Mouse (Mus musculus) bone marrow macrophage, adult 2 months (primary cell): ENCODE data around the gene Trarg1. TPM values are rescaled to one million over a fixed set of nuclear protein-coding genes. Genes with fewer than 3 reads are reported as not detected.
A peak's percentile ranks its signal among the peaks of the same experiment; 100 is the strongest.

Source experiments
- H3K27ac ChIP-seq: 2 replicates; pipeline ENCODE4 v1.5.1; 2012; ENCODE audit warnings: low read depth, low read length; ENCODE audit not compliant: insufficient read depth
- H3K4me1 ChIP-seq: 2 replicates; pipeline ENCODE4 v1.6.1; 2012; ENCODE audit warnings: low read length; ENCODE audit not compliant: control insufficient read depth, insufficient read depth
- H3K4me3 ChIP-seq: 2 replicates; pipeline ENCODE4 v1.5.1; 2012; ENCODE audit warnings: mild to moderate bottlenecking, low read length, moderate library complexity; ENCODE audit not compliant: insufficient read depth
- CTCF ChIP-seq: IDR thresholded peaks from 2 replicates; pipeline ENCODE4 v1.5.1; 2012; ENCODE audit warnings: low read depth, mild to moderate bottlenecking, low read length, moderate library complexity
- POLR2A ChIP-seq: IDR thresholded peaks from 2 replicates; pipeline ENCODE4 v1.6.1; 2012; ENCODE audit warnings: mild to moderate bottlenecking, low read depth, low read length, borderline replicate concordance
- polyA plus RNA-seq: library from polyadenylated mRNA; stranded (reverse); fragments of >200 nt; gene quantifications from 2 replicates; pipeline ENCODE4 v1.2.4, GENCODE M21; 2012; ENCODE audit not compliant: missing spikeins, insufficient read depth, insufficient read length

Gene Trarg1
- polyA plus RNA-seq, 1 experiment = not detected

DNA sequence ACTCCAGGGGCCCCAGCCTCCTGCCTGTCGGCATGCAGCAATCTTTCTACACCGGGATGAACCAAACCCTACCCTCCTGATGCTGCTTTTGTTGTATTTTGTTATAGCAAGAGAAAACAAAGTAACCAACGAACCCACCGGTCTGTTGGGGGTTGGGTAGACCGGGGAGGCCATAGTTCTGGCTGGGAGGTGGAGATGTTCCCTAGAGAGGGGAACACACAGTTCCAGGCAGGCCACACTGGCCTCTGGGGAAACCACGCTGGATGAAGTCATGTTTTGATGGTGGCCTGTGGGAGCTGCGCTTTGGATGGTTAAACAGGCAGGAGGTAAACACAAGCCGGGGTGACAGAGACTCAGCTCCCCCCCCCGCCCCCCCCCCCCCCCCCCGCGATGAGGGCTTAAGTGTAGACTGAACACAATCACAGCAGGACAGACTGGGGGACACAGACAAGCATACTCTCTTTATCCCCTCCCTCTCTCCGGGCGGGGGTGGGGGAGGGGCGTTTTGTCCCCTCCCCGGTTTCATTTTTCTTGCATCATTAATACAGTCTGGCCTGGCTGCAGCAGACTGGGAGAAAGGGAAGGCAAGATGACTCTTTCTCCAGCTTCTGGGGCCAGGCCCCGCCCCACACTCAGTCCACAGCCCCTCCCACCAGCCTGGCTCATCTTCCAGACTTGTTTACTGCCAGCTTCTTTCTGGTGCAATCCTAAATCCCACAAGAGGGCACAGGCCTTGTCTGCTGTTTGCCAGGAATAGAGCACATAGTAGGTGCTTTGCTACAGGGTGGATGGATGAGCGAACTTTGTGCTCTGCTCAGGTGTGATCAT is 30.2 kb downstream of the Trarg1 start:
- Histone ChIP-seq H3K4me1 (0 out of 2 replicates have a peak, but pooled peaks cover 2% of the 10 kb centered on the region), H3K4me3 (no peak overlapping the region), H3K27ac (no peak overlapping the region)
- TF ChIP-seq CTCF (no peak), POLR2A (no peak)

DNA sequence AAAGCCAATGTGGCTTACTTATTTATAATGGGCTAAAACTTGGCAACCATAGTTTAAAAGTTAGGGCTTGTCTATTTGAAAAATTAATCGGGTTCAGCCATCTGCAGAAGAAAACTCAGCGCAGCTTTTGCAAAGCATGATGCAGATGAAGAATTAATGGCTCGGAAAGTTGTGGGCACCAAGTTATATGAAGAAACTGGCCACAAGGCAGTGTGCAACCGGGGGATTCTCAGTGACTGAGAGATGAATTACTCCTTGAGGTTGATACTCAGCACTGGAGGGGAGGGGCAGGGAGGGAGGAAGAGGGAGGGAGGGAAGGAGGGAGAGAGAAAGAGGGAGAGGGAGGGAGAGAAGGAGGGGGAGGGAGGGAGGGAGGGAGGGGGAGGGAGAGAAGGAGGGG is 37.4 kb downstream of the Trarg1 start:
- no peak for TF ChIP-seq CTCF
- TF ChIP-seq POLR2A = no peak
- no peaks in the 10 kb centered on the region for H3K4me1 ChIP-seq
- H3K4me3 ChIP-seq = no peak overlapping the region
- no peak overlapping the region for H3K27ac ChIP-seq

DNA sequence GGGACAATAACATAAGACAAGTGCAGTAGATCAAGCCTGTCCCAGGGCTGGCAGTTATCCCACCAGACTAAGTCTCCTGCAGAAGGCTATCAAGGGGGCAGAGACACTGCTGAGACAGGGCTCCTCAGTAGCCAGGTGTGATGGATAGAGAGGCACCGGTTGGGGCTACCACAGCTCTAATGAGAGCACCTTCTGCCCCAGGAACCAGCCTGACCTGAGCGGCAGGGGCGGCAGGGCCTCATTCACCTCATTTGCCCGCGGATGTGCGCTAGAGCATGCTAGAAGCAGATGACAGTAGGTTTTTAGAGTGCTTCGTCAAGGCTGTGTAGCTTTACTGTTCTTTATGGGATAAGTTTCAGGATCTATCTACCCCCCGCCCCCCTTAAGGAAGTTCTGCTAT is 44.3 kb downstream of the Trarg1 start:
- H3K4me1 ChIP-seq = no peaks in the 10 kb centered on the region
- H3K4me3 ChIP-seq = no peak overlapping the region
- H3K27ac ChIP-seq = no peak overlapping the region
- TF ChIP-seq POLR2A = no peak
- TF ChIP-seq CTCF = no peak

DNA sequence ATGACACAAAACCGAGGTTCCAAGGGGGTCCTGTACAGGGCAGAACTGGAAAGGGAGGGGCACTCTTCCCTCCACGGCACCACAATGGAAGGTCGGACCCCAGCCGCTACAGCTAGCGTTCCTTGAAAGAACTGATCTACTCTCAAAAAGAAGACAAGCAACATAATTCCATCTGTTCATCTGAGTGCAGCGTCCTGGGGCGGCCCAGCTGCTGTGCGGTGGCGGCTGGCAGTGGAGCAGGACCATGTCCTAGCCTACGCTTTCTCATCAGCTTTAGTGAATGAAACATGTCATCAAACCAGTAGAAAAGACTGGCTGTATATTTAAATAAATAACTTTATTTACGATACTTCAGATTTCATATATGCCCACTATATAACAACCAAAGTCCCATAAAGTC is 48.5 kb downstream of the Trarg1 start:
- TF ChIP-seq POLR2A = no peak
- TF ChIP-seq CTCF = no peak
- Histone ChIP-seq H3K27ac (no peak overlapping the region), H3K4me1 (no peaks in the 10 kb centered on the region), H3K4me3 (no peak overlapping the region)

DNA sequence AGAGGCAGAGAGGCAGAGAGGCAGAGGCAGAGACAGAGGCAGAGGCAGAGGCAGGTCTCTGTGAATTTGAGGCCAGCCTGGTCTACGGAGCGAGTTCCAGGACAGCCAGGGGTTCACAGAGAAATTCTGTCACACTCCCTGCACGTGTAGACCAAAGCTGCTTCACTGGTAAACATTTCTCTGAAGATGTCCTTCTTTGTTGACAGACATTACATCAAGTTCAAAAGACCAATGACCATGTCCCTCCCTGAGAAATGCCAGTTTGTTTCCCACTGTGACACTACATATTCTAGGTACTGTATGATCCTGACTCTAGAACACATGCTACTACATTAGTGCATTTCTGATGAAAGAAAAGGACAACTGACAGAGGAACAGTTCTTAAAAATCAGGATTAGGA is 51.0 kb downstream of the Trarg1 start:
- Histone ChIP-seq H3K27ac (no peak overlapping the region), H3K4me3 (no peak overlapping the region), H3K4me1 (peaks cover 12% of the 10 kb centered on the region)
- no peak for TF ChIP-seq CTCF
- TF ChIP-seq POLR2A = no peak

DNA sequence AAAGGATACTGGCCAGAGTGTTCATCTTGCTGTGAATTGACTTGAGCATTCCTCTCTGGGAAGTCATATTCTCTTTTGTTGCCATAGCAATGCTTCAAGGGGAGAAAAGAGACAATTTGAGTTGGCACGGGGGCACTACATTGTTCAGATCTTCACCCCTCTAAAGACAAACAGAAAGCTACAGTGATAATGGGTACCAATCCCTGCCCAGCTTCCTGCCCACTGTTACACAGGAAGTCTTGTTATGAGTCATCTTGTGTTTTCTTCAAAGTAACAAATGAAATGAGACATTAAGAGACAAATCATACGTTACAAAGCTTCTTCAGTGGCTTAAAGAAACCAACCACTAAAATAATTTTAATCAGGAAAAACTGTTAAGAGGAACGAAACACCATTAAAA is 55.0 kb downstream of the Trarg1 start:
- Histone ChIP-seq H3K4me1 (peaks cover 19% of the 10 kb centered on the region), H3K27ac (peak overlapping the region; percentile 68), H3K4me3 (no peak overlapping the region)
- no peak for TF ChIP-seq CTCF
- no peak for TF ChIP-seq POLR2A

DNA sequence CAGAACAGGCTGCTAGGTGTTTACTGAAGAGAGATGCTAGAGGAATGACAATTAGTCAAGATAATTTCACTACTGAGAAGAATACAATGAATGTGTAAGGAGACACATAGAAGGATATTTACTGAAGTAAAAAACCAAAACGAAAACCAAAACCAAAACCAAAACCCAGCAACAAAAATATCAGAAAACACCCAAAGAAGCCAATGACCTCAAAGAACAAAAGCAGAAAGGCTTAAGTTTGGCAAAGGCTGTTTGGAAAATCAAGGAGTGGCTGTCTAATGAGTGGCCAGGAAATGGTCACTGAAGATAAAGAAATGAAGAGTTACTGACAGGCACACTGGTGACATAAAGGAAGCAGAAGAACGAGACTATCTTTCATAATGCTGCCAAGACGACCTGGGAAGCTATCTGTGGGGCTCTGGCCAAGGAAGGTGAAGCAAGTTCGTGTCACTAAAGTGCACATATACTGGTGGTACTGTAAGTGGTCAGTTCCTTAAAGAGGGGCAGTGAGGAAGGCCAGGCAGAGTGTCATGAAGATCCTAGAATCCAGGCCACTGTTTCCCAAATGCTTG is 56.2 kb downstream of the Trarg1 start:
- H3K27ac ChIP-seq = no peak overlapping the region
- no peak overlapping the region for H3K4me3 ChIP-seq
- peaks cover 19% of the 10 kb centered on the region for H3K4me1 ChIP-seq
- TF ChIP-seq POLR2A (no peak), CTCF (no peak)

DNA sequence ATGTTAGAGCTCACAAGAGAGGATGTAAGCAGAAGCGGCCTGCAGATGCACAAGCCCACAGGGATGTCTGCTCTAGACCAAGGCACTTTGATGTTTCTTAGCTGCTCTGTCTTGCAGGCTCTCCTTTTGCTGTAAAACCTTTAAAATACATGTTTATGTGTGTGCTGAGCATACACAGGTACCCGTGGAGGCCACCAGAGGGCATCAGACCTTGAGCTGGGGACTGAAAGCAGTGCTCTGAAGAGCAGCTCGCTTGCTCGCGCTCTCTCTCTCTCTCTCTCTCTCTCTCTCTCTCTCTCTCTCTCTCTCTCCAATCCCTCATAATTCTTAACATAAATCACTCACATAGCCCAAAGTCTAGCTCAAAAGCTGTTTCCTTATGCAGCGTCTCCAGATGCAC is 59.5 kb downstream of the Trarg1 start:
- H3K27ac ChIP-seq = no peak overlapping the region
- H3K4me1 ChIP-seq = peaks cover 19% of the 10 kb centered on the region
- H3K4me3 ChIP-seq = no peak overlapping the region
- TF ChIP-seq CTCF (peak; percentile 50), POLR2A (no peak)

DNA sequence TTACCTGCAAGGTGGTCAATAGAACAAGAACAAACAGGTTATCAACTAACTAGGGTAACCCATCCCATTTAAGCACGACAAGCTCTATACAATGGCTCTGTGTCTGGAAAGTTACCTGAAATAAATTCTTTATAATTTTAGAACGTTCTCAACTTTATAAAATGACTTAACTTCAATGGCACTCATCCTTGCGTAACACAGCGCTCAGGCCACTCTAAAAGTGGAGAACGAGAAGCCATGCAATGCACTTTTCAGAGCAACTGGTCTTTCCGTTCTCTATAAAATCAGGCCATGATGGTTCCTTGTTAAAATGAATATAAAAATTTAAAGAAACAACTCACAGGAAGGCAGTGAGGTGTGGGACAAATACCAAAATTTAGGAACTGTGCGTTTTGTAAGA is 62.9 kb downstream of the Trarg1 start:
- H3K4me1 ChIP-seq = no peaks in the 10 kb centered on the region
- no peak overlapping the region for H3K27ac ChIP-seq
- TF ChIP-seq POLR2A = no peak
- TF ChIP-seq CTCF = no peak
- no peak overlapping the region for H3K4me3 ChIP-seq

DNA sequence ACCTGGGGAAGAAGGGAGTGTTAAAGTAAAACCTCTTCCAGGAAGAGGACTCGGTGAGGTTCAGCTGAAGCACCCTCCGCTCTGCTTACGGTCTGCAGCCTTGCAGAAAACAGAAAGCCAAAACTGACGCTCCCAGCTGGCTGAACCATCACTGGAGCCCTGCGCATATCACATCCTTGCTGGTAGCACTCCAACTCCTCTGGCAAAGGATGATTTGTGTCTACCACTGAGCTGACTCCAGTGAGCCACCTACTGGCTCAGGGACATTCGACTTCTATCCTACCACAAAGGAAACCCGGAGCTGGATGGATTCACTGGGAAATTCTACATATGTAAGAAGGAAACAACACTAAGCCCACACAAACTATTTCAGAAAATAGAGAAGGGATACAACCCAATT is 64.9 kb downstream of the Trarg1 start:
- Histone ChIP-seq H3K4me1 (no peaks in the 10 kb centered on the region), H3K27ac (no peak overlapping the region), H3K4me3 (no peak overlapping the region)
- TF ChIP-seq CTCF (no peak), POLR2A (no peak)
